Mouse (Mus musculus) MEL (cell line): Measurements from ENCODE around the gene Olfr1367. TPM values are rescaled to one million over a fixed set of nuclear protein-coding genes. Genes with fewer than 3 reads are reported as not detected.

Experiments
- DNase-seq: peaks from one replicate; pipeline ENCODE4 v3.0.0; 2011; ENCODE audit warnings: low read depth, low spot score
- H3K27ac ChIP-seq: 2 replicates; pipeline ENCODE4 v1.5.1; 2012; ENCODE audit warnings: low read depth, mild to moderate bottlenecking, control low read depth, low read length, moderate library complexity; ENCODE audit not compliant: control insufficient read depth
- H3K27me3 ChIP-seq, 2 experiments: fragments of 150-350 bp in 1 of 2; sonication (generic) in 1 of 2; 2 replicates each; pipeline ENCODE4 v1.6.1; 2012; ENCODE audit warnings: low read length in 2 of 2, mild to moderate bottlenecking in 2 of 2, improper control_type of control experiment in 1 of 2, moderate library complexity in 1 of 2; ENCODE audit not compliant: insufficient read depth in 2 of 2, control insufficient read depth in 1 of 2
- H3K36me3 ChIP-seq, 2 experiments: 2 replicates each; pipeline ENCODE4 v1.6.1; 2012 to 2014; ENCODE audit warnings: low read length in 2 of 2, improper control_type of control experiment in 1 of 2, inconsistent platforms in 1 of 2, mild to moderate bottlenecking in 1 of 2; ENCODE audit not compliant: insufficient read depth in 2 of 2, control insufficient read depth in 1 of 2
- H3K4me1 ChIP-seq, 2 experiments: fragments of 150-350 bp in 1 of 2; sonication (generic) in 1 of 2; 2 replicates each; pipeline ENCODE4 v1.6.1; 2012; ENCODE audit warnings: low read length in 2 of 2, improper control_type of control experiment in 1 of 2, mild to moderate bottlenecking in 1 of 2; ENCODE audit not compliant: insufficient read depth in 2 of 2, control insufficient read depth in 1 of 2
- H3K4me3 ChIP-seq, 2 experiments: fragments of 150-350 bp in 1 of 2; sonication (generic) in 1 of 2; 2 replicates each; pipeline ENCODE4 v1.5.1; 2012; ENCODE audit warnings: low read depth in 2 of 2, low read length in 2 of 2, mild to moderate bottlenecking in 2 of 2, moderate library complexity in 2 of 2, control low read depth in 1 of 2, improper control_type of control experiment in 1 of 2; ENCODE audit not compliant: control insufficient read depth in 1 of 2, insufficient read depth in 1 of 2
- H3K79me2 ChIP-seq: 2 replicates; pipeline ENCODE4 v1.6.1; 2012; ENCODE audit warnings: mild to moderate bottlenecking, low read length, moderate library complexity; ENCODE audit not compliant: control insufficient read depth, poor library complexity, insufficient read depth
- H3K9ac ChIP-seq: 2 replicates; pipeline ENCODE4 v1.6.1; 2012; ENCODE audit warnings: low read depth, mild to moderate bottlenecking, control low read depth, low read length, moderate library complexity; ENCODE audit not compliant: control insufficient read depth, poor library complexity, severe bottlenecking
- H3K9me3 ChIP-seq: fragments of 150-350 bp; sonication (generic); replicated peaks from 2 replicates; pipeline ENCODE4 v1.6.1; 2012; ENCODE audit warnings: mild to moderate bottlenecking, low read length, improper control_type of control experiment, moderate library complexity; ENCODE audit not compliant: insufficient read depth
- CTCF ChIP-seq, 3 experiments: IDR thresholded peaks in 2 of 3; conservative IDR thresholded peaks in 1 of 3; 2 replicates each; pipeline ENCODE4 v1.5.1; 2011 to 2012; ENCODE audit warnings: low read length in 3 of 3, low read depth in 2 of 3, mild to moderate bottlenecking in 2 of 3, improper control_type of control experiment in 1 of 3, inconsistent platforms in 1 of 3, mixed read lengths in 1 of 3, moderate library complexity in 1 of 3; ENCODE audit not compliant: control insufficient read depth in 1 of 3, insufficient read depth in 1 of 3, poor library complexity in 1 of 3, severe bottlenecking in 1 of 3
- ETS1 ChIP-seq: IDR thresholded peaks from 2 replicates; pipeline ENCODE4 v1.6.1; 2012; ENCODE audit warnings: low read depth, mild to moderate bottlenecking, inconsistent platforms, low read length, improper control_type of control experiment, moderate library complexity
- GABPA ChIP-seq: IDR thresholded peaks from 2 replicates; pipeline ENCODE4 v1.6.1; 2012; ENCODE audit warnings: low read depth, mild to moderate bottlenecking, inconsistent platforms, low read length, improper control_type of control experiment, moderate library complexity
- GATA1 ChIP-seq: IDR thresholded peaks from 2 replicates; pipeline ENCODE4 v1.6.1; 2011; ENCODE audit warnings: low read depth, low read length, improper control_type of control experiment
- KAT2A ChIP-seq: conservative IDR thresholded peaks from 2 replicates; pipeline ENCODE4 v1.6.1; 2012; ENCODE audit warnings: low read depth, low read length, improper control_type of control experiment, inconsistent platforms
- MEF2A ChIP-seq: IDR thresholded peaks from 2 replicates; pipeline ENCODE4 v1.6.1; 2014; ENCODE audit warnings: low read depth, mild to moderate bottlenecking, inconsistent platforms, low read length, improper control_type of control experiment; ENCODE audit not compliant: poor library complexity, insufficient replicate concordance, severe bottlenecking; ENCODE audit errors: extremely low read depth
- RAD21 ChIP-seq: IDR thresholded peaks from 2 replicates; pipeline ENCODE4 v1.6.1; 2011; ENCODE audit warnings: mild to moderate bottlenecking, low read depth, low read length, improper control_type of control experiment
- SIN3A ChIP-seq: IDR thresholded peaks from 2 replicates; pipeline ENCODE4 v1.6.1; 2012; ENCODE audit warnings: low read length, improper control_type of control experiment, inconsistent platforms
- TAL1 ChIP-seq: IDR thresholded peaks from 2 replicates; pipeline ENCODE4 v1.6.1; 2012; ENCODE audit warnings: mild to moderate bottlenecking, inconsistent platforms, low read length, moderate library complexity, mixed read lengths
- TCF12 ChIP-seq: IDR thresholded peaks from 2 replicates; pipeline ENCODE4 v1.6.1; 2014; ENCODE audit warnings: low read depth, mild to moderate bottlenecking, inconsistent platforms, low read length, improper control_type of control experiment, moderate library complexity
- UBTF ChIP-seq: IDR thresholded peaks from 2 replicates; pipeline ENCODE4 v1.6.1; 2012; ENCODE audit warnings: low read depth, mild to moderate bottlenecking, inconsistent platforms, low read length, improper control_type of control experiment, moderate library complexity, borderline replicate concordance; ENCODE audit not compliant: insufficient read depth
- USF1 ChIP-seq: IDR thresholded peaks from 2 replicates; pipeline ENCODE4 v1.6.1; 2014; ENCODE audit warnings: low read depth, mild to moderate bottlenecking, inconsistent platforms, low read length, improper control_type of control experiment, moderate library complexity
- USF2 ChIP-seq, 2 experiments: IDR thresholded peaks; 2 replicates each; pipeline ENCODE4 v1.6.1; 2011 to 2012; ENCODE audit warnings: improper control_type of control experiment in 2 of 2, low read length in 2 of 2, borderline replicate concordance in 1 of 2, inconsistent platforms in 1 of 2, low read depth in 1 of 2, mild to moderate bottlenecking in 1 of 2; ENCODE audit not compliant: insufficient read depth in 1 of 2
- polyA plus RNA-seq, 2 experiments: library from polyadenylated mRNA; stranded (reverse) in 1 of 2; unstranded in 1 of 2; fragments of >175 nt in 1 of 2; fragments of >200 nt in 1 of 2; gene quantifications; 2 replicates each; pipeline versions ENCODE4 v1.2.1 to v1.2.4; 2012; ENCODE audit warnings: low replicate concordance in 2 of 2, low read depth in 1 of 2; ENCODE audit not compliant: insufficient read length in 2 of 2, insufficient read depth in 1 of 2, missing spikeins in 1 of 2
- total RNA-seq: library from RNA; depleted of rRNA; stranded (reverse); fragments of 300-350 nt; gene quantifications from 2 replicates; pipeline ENCODE4 v1.2.3, GENCODE M21; 2012; rRNA removed

Gene Olfr1367
- not detected in 2 replicates for total RNA-seq
- not detected for polyA plus RNA-seq

DNA sequence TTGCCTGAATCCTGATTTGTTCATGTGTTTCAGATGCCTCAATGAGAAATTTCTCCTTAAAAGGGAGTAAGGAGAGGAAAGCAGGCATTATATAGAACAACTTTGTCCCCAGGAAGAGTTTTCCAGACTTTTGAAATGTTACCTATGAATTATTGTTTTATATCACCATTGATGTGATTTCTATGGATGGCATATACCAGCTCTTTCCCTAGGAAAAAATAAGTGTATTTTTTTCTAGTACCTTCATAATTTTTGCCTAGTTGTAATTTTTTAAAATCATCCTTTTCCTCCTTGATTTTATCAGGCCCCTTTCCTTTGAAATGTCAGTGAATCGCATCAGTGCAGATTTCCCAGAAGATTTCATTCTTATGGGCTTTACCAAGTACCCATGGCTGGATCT is at the start of gene Olfr1367:
Gene Olfr1367 (plus strand): TSS at position 301 of the 400 bp plus-strand sequence.
- Histone ChIP-seq H3K27ac (no peak within 1 kb of the TSS), H3K9ac (no peak within 1 kb of the TSS), H3K79me2 (no peaks in the 10 kb centered on the region), H3K27me3 (peaks cover 1 to 3% of the 10 kb centered on the region in 2 experiments; a peak in 2 of 4 replicates), H3K4me3 (no peak within 1 kb of the TSS), H3K9me3 (no peaks in the 10 kb centered on the region), H3K4me1 (no peaks in the 10 kb centered on the region), H3K36me3 (no peaks in the 10 kb centered on the region)
- no peak for DNase-seq
- TF ChIP-seq USF2 (IDR thresholded peaks at IDR 0.05; ENCODE audit: borderline replicate concordance in 1 of 2, insufficient read depth in 1 of 2, low read depth in 1 of 2, low read length in 2 of 2) (no peak), MEF2A (no peak), GATA1 (no peak), SIN3A (no peak), KAT2A (no peak)

GRCm38 (mm10) chr13:21298557-21298956 is 48.2 kb upstream of the Olfr1367 start:
- H3K9me3 ChIP-seq, result no peaks in the 10 kb centered on the region
- no peak overlapping the region for H3K9ac ChIP-seq
- no peak overlapping the region for H3K4me3 ChIP-seq
- H3K79me2 ChIP-seq, result no peaks in the 10 kb centered on the region
- no peak overlapping the region for H3K27ac ChIP-seq
- H3K4me1 ChIP-seq, result no peaks in the 10 kb centered on the region
- no peak for DNase-seq
- TF ChIP-seq GABPA, result no peak
- no peak for TF ChIP-seq TAL1
- TF ChIP-seq USF1, result no peak
- TF ChIP-seq MEF2A, result no peak
- TF ChIP-seq RAD21, result no peak
- no peak for TF ChIP-seq UBTF
- TF ChIP-seq TCF12, result no peak
- TF ChIP-seq ETS1, result no peak
- TF ChIP-seq CTCF (IDR thresholded peaks at IDR 0.05 in 2 of 3, conservative IDR thresholded peaks at IDR 0.05 in 1 of 3; ENCODE audit: control insufficient read depth in 1 of 3, insufficient read depth in 1 of 3, low read depth in 2 of 3, low read length in 3 of 3, poor library complexity in 1 of 3, severe bottlenecking in 1 of 3), result no peak
- H3K27me3 ChIP-seq, result peaks cover 0 to 2% of the 10 kb centered on the region in 2 experiments; a peak in 3 of 4 replicates
- H3K36me3 ChIP-seq, result no peaks in the 10 kb centered on the region
